Mouse (Mus musculus): ENCODE measurements around the gene Galnt14.

The Galnt14 gene

DNA sequence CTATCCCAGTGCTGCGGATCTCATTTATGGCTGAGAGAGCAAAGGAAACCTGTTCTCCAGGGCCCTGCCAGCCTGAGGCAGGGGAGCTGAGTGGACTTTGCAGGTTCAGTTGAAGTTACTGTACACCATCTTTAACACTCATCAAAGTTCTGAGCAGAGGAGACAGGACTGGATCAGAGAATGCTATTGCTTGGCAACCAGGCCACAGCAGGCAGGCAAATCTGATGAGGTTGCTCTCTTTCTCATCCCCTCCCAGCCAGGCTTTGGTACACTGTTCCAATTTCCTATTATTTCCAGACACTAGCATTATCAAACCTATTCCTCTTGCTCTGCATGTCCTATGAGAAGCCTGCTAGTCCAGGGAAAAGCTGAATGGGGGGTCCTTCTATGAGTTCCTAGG is 41.3 kb downstream of the Galnt14 start:
- CTCF ChIA-PET: no interaction called here

DNA sequence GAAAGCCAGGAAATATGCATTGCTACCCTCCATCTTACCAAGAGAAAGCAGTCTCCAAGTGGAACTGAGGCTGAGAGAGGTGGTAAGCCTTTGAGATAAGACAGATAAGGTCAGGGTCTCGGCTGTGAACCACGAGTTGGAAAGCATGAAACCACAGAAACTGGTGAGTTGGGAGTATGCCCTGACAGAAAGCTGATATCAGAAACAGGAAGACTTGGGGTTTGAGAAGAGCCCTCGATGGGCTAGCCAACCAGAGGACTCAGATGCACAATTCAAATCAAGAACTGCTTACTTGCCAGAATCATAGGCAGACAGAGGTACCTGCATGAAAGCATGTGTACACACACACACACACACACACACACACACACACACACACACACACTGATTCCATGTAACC is 47.0 kb downstream of the Galnt14 start:
- CTCF ChIA-PET: no interaction called here

DNA sequence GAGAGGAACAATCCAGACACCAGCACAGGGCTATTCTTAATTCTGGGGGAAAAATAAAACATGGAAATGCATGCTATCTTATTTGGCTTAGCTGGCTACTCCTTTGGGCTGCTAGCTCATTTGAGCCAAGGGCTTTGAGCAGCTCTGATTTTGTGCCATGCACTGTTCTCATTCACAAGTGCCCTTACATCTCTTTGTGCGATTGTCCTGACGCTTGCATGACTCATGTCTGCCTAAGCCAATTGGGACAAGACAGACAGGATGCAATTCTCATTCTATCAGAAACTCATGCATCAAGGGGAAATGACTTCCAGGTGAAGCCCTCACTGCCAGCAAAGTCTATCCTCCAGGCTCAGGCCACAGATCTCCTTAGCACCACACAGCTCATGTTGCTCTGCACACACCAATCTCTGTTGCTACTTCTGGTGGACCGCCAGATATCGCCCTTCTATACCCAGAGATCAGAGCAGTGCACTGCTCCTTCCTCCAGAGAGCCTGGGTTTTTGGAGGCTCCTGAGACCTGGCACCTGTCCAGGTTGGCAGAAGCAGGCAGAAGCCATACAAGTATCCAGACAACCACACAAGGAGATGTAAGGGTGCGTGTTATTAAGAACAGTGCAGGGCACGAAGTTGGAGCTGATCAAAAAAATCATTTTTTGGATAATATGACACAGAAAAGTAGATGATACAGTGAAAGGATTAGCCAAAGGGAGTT is 51.4 kb downstream of the Galnt14 start:
- CTCF ChIA-PET: no interaction called here

DNA sequence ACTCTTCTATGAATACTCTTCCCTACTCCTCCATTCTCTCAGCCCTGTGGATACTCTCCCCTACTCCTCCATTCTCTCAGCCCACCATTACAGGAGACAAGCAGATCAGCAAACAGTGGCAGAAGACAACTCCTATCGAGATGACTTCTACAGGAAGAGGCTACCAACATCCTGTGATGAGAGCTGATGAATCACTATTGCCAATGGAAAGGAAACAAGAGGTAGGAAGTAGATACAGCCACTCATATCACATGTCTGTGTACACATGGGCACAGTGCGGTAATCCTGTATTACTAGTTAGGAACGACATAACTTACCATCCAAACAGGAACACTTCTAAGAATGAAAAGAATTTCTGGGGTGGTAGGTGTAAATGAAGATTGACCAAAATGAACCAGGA is 53.9 kb downstream of the Galnt14 start:
- CTCF ChIA-PET: no interaction called here

DNA sequence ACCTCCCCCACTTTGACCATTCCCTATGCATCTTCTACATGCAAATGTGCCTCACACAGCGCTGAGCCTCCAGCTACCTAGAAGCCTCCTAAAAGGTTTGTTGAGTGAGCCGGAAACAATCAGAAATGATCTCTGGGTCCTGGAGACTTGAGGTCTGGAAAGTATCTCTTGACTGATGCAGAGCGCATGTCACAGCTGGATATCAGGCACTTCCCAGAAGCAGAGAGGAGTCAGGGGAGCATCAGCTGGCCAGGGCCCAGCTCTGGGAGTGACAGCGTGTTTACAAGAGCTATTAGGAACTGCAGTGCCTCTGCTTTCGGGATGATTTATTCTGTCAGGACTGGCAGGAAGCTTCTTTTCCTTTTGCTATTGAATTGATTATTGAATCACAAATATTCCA is 56.0 kb downstream of the Galnt14 start:
- CTCF ChIA-PET: no interaction called here

DNA sequence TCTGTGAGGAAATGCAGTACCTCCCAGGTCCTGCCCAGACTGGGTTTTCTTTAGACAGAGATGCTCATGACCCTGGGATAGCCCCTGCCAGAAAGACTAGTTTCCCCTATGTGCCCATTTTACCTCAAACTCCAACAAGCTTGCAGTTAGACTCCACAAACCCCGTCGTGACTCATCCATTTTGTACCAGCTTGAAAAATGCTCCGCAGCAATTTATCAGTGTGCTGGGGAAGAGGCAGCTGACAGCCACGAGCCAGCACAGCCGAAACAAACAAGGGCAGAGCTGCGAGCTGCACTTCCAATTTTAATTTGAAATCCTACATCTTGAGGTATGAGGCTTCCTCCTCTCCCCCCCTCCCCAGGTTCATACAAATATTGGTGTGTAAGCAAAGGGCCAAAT is 60.9 kb downstream of the Galnt14 start:
- CTCF ChIA-PET: no interaction called here

DNA sequence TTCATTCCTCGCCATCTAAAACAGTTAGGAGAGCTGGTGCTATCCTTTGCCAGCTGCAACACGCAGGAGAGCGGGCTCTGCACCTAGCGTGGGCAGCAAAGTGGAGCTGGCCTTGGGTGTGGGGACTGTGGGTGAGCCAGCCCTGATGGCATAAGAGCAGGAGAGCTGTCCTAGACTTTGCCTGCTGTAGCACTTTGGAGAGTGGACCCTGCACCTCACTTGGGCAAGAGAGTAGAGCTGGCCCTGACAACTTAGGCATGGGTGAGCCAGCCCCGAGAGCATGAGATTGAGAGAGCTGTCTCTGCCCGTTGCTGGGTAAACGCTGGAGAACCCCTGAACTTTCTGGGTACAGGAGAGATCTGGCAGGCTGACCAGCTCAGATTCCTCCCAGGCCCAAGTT is 68.6 kb downstream of the Galnt14 start:
- CTCF ChIA-PET: interaction anchor here (0.6 kb wide), 1 partner anchor 59 kb away, joined by 3 read pairs; no protein-coding TSS in a partner anchor

DNA sequence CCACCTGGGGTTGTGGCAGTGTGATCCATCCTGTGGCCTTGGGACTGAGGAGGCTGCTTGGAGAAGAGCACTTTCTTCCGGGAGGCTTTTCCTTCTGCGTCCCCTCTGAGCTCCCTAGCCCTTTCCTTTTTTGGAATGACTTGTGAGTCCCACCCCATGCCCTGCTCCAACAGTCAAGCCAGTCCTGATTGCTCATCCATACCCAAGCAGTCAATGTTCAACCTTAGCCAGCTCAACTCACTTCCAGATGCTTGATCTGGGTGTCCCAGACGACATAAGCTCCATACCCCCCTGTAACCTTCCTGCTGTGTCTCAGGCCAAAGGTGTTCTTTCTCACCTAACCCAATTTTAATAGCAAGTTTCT is 70.2 kb downstream of the Galnt14 start:
- CTCF ChIA-PET: no interaction called here

DNA sequence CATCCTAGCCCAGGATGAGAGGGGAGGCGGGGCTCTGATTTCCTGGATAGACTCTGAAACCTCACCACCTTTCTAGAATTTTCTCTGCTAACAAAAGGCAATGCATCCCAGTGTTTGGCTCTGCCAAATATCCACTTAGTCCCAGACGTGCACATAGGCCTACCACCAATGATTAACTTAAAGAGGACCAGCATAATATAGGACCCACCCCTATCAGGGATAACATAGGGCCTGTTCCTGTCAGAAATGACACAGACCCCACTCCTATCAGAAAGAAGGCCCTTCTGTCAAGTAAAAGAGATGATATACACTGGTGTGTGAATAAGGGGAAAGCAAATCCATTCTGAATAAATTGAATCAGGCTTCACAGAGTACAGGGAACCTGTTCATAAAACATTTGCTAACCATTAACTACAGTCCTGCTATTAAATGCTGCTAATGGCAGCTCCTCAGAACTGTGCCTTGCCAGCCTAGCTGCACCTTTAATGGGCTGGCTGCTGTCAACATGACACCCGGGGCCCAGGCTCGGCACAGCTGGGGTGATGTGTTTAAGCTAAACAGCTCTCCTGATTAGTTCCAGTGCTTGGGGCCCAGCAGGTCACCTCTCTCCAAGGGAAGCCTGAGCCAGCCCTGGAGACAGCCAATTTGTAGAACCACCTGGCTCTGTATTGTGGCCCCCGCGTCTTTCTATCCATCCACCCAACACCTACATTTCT is 70.7 kb downstream of the Galnt14 start:
- CTCF ChIA-PET: no interaction called here

DNA sequence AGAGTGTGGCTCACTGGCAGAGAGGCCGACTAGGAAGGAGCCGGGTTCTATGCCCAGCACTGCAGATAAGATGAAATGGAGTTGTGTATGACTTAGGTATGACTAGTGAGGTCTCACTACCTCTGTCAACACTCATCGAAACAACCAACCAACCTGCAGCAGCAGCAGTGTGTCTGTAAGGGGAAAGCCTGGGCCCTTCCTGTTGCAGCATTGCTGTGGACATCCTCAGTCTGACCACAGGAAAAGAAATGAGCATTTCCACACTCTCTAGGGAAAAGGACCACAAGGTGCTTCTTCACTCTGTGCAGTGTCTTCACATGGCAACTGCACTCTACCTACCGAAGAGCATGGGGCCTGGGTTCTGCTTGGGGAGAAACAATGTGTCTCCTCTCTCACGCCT is 73.3 kb downstream of the Galnt14 start:
- CTCF ChIA-PET: no interaction called here

DNA sequence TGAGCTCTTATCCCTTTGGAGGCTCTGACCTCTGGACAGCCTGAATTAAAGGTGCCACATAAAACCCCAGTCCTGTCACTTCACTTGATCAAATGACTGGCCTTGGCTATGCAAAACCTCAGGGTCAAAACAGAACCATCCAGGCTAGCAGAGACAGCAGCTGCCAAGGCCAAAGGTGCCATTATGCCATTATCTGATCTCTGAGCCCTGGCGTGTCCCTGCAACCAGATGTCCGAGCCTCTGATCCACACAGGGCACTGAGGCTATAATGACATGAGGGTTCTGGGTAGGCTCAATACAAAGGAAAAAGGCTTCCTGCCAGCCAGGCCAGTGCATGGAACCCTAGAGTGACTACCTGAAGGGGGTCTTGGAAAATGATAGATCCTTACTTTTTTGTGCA is 75.4 kb downstream of the Galnt14 start:
- CTCF ChIA-PET: no interaction called here

DNA sequence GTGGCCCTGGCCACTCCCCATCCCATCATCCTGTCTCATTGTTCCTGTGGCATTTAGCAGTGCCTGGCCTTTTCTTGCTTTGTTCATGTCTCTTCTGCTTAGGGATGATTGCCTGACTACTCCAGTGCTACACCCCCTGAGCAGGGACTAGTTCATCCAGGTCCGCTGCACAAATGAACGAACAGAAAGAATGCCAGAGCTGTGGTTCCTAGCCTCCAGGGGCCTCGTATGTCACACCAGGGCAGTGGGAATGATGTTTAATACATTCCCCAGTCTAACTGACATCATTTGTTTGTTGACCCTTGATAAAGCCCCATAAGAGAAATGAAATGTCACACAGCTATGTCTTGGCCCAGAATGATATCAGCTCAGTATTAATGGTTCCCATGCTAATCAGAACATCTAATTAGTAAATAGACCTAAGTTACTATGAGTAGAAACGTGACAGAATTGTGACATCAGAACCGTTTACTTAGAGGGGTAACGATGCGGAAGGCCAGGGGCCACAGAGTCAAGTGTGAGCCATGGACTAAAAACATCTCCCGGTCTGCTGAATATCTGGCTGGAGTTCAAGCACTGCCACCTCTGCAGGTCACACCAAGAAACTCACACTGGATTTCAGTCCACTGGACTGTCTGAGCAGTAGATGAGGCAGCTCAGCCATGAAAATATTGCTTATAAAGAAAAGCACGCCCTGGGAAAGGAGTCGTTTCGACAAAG is 76.1 kb downstream of the Galnt14 start:
- CTCF ChIA-PET: no interaction called here

DNA sequence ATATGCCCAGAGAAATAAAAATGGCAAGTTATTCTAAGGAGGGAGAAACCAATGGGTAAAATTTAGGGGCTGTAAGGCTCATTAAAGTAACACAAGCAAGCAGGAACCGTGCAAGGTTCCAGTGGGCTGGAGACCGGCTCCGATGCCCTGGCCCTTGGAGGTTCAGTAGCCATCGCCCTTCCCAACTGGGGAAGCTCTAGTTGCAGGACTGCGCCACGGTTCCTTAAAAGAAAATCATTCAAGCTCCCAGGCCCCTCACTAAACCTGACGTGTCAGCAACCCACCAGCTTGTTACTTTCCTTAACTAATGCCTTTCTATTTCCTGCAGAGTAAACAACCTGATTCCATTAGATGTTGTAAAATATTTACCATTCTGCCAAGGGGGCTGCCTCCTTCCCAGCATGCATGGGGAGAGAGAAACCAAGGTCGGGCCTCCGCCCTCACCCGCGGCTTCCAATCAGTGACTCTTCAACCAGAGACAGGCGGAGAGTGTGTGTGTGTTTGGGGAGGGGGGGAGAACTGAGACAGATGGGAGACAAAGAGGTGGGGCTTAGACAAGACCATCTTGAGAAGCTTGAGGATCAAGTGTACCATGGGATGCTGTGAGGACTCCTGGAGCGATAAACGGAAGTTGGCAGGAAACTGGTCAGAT is 81.9 kb downstream of the Galnt14 start:
- CTCF ChIA-PET: no interaction called here

DNA sequence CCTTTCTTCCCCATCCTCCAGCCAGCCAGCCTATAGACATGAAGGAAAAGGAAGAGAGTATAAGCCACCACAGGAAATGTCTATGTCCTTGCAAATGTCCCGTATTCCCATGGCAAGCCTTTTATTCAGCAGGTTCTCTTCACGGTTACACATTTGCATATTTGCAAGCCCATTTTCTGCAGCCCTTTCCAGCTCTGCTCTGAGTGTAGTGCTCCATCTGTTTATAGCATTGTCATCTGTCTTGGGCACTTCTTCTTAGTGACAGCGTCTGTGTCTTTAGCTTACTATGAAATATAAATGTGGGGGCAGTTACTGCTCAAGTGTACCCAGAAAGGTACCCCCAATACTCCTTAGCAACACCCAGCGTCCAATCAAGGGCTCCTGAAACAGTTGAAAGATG is 83.3 kb downstream of the Galnt14 start:
- CTCF ChIA-PET: no interaction called here

DNA sequence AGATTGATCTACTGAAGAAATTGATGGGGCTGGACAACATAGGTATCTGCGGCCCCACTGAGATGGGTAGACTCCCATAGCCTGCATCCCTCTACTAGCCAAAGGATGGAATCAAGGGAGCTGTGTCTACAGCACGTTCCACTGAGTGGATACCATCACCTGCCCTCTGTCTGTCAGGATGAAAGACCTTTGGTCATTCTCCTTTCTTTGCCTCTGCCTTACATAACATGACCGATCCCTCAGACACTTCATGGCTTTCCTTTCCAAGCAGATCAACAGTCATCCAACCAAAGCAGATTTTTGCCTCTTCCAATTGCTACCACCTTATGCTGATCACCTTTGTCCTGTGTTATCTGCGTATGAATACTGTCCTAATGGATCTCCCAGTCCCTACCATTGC is 90.2 kb downstream of the Galnt14 start:
- CTCF ChIA-PET: no interaction called here

DNA sequence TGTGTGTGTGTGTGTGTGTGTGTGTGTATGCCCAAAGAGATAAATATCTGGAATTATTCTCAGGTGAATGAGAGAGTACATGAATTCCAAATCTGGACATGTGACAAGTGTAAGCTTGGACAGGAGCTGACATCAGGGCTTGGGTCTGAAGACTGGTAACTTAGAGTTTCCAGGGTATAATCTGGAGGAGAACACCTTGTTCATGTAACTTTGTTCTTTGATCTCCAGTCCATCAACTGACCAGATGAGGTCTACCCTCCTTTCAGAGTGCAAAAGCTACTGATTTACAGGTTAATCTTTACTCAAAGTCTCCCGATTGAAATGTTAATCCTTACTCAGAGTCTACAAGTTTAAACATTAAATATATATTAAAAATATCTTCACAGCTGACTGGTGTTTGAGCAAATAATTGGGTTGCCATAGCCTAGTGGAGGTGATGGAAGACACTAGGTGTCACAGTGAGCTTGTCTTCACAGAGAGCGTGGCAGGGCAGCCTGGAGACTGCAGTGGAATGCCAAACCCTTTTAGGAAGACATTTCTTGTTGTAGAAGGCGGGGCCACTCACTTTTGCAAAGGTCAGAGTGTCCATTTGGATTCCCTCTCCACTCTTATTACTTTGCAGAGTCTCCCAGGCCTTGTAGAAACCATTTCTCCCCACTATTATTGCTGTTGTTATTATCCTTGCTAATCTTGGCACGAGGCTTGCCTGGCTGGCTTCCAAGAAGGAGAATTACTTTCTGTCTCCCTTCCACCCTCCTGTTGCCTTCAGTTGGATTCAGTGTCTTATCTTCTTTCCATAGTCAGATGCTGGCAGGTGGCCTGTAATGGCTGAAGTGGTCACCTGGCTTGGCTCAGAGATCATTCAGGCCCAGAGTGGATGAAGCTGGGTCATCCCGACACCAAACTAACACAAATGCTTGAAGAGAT is 107.4 kb downstream of the Galnt14 start:
- CTCF ChIA-PET: no interaction called here

DNA sequence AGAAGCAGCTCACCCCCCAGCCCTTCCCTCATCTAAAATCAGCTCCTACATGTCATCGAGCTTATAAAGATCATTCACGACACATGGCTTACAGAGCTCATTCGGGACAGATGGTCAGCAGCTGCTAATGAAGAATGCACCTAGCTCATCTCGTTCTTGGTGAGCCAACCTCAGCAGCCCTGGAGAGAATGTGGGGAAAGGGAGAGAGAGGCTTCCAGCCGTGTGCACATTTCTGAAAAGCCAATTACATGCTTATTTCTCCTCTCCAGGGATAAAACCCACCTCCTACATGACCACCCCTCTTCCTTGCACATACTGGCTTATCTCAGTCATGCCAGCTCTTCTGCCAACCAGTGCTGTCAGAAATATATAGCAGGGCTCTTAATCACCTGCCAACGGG is 110.3 kb downstream of the Galnt14 start:
- CTCF ChIA-PET: no interaction called here

DNA sequence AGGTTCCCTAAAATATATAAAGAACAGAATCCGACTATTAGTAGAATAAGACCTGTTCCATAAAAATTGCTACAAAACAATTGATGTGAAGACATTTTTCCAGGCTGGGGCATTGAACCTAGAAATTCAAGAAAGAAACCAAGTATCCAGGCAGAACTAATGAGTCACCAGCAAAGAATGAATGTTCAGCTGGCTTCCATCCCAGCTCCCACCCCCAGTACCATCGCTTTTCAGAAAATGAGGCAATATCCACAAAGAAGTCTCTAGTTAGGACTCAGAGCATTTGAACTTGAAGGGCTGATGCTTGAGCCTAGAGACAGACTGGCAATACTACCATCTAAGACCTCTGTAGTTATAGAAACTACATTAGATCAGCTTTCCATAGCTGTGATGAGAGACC is 118.2 kb downstream of the Galnt14 start:
- CTCF ChIA-PET: no interaction called here

DNA sequence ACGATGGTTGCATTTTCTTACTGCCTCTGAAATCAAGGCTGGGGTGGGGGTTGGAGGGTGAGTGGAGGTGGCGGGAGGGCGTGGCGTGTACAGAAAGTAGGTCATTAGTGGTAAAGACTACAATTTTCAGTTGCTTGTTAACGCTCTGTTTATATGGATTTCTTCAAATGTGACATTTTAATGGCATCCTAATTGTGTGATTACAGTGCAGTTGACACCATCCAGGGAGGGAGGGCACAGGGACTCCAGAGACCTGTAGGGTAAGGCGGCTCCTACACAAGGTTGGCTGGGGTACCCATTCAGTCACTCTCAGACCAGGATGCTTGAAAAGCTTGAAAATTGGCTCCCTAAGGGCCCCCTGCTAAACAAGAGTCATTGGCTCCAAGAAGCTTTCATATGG is 122.7 kb downstream of the Galnt14 start:
- CTCF ChIA-PET: no interaction called here

DNA sequence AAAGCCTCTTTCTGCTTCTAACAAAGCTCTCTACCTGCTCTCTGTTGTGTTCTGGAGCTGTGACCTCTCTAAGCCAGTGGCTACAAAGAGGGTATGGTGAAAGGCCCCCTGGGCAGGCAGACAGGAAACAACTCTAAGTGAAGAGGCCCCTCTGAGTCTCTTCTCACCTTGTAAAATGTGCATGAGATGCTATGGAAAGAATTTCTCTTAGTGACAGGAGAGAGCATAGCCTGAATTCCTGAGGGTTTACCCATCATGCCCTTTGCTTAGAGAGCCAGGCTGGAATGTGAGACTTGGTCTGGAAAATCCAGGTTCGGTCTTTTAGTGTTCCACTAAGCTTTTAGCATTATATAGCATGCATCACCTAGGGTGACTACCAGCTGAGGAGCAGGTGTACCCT is 136.1 kb downstream of the Galnt14 start:
- CTCF ChIA-PET: no interaction called here

DNA sequence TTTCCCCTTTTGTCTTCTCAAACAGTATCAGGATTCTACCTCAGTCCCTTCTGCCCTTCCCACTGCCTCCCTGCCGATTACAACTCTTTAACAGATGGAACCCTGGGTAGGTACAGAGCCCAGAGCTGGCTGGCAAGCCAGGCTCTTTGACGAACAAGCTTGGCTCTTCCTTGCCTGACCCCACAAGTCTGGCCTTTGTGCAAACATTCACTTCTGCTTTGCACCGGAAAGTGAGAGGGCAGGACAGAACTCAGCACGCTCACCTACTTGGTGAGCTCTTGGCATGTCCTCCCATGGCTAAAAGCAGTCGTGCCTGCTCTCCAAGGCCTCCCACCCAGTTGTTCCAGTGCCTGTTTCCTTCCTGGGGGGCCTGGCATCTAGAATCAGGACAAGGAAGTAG is 137.4 kb downstream of the Galnt14 start:
- CTCF ChIA-PET: interaction anchor here (0.6 to 0.7 kb wide), 5 partner anchors 16 to 614 kb away, joined by 3 to 8 read pairs (median 3); no protein-coding TSS in a partner anchor

DNA sequence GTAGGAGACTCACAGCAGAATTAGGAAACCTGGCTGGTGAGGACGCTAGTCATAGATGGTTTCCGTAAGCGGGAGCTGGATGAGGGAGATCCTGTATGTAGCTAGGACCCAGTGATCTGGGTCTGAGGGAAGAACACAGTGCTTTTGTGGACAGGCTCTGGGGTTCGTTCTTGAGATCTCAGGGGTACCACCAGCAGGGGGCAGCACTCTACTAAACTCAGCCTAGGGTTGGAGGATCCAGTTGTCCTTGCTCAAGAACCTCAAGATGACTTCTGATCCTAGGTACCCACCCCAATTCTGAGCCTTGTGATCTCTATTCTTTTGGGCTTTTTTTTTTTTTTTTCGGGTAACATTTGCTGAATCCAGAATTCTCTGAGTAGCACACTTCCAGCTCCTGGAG is 137.8 kb downstream of the Galnt14 start:
- CTCF ChIA-PET: interaction anchor here (0.6 to 0.7 kb wide), 5 partner anchors 16 to 614 kb away, joined by 3 to 8 read pairs (median 3); no protein-coding TSS in a partner anchor

Data from spleen, embryonic (tissue).